Mouse (Mus musculus) layer of hippocampus, adult 9-10 months (tissue): ENCODE data around the gene Klf8.

ENCODE experiments used
- DNase-seq: peaks from one replicate; pipeline ENCODE4 v3.0.0; 2022; ENCODE audit warnings: low spot score

Gene Klf8

DNA sequence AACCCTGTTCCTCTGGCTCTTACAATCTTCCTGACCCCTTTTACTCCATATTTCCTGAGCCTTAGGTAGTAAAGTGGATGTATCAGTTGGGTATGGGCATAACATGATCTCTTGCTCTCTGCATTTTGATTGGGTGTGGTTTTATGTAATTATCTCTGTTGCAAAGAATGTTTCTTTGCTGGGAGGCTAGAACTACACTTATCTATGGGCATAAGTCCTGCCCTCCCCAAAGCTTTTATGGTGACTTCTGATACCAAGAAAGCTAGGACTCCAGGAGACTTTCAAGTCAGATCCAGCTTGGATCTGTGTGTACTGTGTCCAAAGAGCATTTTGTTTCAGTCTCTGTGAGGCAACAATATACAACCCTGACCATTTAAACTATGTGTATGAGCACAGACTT lies 202.3 kb downstream of the Klf8 start:
- DNase-seq: no peak

DNA sequence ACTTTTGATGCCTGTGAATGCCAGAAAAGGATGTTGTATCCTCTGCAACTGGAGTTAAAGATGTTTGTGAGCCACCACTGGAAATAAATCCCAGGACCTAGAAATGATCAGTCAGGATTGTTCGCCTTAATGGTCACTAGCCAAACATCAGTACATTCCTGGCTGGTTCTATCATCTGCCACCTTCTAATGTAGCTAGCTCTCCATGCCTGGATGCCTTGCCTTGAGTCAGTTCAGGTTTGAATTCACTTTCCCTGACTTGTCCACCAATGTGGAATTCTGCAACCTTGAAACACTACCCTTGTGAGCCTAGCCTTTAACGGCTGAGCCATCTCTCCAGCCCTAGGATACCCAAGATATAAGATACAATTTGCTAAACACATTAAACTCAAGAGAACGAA lies 202.8 kb downstream of the Klf8 start:
- DNase-seq: no peak
